Mouse (Mus musculus) yolk sac, embryonic 10.5 days (tissue): ENCODE data around the gene Ppfibp1.

Experiments
- DNase-seq: peaks from one replicate; pipeline ENCODE4 v3.0.0-alpha.2; 2017; ENCODE audit warnings: low spot score

Gene Ppfibp1

DNA sequence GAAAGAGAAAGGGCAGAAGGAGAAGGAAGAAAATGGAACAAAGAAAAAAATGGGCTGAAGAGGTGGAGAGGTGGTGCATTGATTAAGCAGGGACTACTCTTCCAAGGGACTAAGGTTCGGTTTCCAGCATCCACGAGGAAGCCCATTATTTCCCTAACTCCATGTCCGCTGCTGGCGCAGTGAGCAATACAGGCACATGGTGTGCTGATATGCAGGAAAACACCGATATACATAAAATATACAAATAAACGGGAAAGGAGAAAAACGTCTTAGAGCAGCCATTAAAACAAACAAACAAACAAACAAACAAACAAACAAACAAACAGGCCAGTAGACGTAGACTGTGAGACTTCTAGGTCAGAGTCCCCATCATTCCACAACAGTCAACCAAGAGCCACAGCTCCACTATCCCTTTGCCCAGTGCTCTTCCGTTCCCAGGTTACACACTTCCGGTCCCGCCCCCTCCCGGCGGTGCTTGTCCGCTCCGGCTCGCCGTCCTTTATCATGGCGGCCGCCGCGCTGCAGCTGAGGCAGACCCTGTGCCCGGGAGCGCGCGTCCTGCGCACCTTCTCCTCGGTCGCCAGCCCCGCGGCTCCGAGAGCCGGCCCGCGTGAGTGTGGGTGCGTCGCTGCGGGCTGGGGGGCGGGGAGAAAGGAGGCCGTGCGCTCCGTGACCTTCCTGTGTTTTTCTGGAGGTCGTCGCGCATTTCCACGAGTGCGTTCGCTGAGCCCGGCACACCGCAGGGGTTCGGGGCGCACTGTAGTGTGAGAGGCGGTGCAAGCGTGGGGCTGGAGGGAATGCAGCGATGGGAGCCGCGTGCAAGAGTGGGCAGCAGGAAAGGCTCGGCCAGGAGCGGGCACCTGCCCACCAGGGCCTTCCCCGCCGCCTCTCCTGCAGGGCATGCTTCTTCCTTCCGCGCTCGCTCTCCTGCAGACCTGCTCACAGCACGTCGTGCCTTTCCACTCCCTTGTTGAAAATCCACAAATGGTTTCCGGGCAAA is 154.3 kb downstream of the Ppfibp1 start, which contains the start of gene Mrps35:
Mrps35 (plus strand) TSS at position 474 of the 1,000 bp plus-strand sequence.
- peak; percentile 87 for DNase-seq

DNA sequence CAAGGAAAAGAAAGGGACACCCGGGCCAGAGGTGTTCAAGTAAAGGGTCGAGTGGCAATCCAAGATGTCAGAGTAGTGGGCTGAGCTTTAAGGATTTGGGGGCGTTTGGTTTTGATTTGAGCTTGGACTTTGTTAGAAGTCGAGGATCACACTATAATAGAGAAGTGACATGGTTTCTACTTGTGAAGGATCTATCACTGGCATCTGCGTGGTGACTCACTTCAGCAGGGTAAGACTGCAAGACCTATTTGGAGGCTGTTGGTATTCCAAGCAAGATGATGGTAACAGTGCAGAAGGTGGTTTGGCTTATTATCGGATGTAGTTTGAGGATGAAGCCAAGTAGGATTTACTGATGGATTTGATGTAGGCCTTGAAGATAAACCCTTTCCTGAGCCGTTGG is 155.3 kb downstream of the Ppfibp1 start:
- no peak for DNase-seq

DNA sequence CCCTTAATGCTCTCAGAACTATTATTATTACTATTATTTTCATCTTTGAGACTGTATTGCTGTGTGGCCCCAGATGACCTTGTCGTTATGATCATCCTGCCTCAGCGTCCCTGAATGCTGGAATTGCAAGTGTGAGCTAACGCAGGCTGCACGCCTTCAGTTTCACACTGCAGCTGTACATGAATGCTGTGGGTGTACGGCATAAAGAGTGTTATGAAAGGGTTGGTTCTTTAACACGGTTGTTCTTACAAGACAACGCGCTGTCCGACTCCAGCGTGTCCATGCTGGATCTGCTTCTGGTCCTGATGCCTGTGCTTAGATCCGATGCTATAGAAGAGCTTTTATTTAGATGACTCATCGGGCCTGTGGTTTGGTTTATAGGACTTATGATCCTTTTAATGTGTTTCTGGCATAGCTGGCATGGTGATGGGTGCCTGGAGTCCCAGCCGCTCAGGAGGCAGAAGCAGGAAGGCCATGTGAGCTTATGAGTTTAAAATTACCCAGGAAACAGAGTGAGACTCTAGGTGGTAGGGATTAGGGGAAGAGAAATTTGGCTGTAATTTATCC is 161.0 kb downstream of the Ppfibp1 start:
- DNase-seq, result no peak

DNA sequence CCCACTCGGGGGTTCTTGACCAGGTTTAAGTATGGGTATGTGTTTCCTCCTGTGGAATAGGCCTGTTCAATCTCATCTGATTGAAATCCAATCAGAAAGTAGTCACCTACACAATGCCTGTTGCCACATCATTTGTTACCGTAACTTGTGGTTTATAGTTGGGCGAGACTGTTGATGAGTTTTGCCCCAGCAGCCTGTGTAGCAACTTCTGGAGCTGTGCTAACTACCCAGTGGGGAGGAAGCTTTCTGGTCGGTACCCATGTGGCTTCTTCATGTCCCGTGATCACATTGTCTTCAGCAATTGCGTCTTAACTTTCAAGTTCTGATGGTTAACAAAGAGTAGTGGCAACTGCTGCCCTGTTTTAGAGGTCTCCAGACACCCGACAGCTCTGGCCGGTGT is 163.4 kb downstream of the Ppfibp1 start:
- no peak for DNase-seq

DNA sequence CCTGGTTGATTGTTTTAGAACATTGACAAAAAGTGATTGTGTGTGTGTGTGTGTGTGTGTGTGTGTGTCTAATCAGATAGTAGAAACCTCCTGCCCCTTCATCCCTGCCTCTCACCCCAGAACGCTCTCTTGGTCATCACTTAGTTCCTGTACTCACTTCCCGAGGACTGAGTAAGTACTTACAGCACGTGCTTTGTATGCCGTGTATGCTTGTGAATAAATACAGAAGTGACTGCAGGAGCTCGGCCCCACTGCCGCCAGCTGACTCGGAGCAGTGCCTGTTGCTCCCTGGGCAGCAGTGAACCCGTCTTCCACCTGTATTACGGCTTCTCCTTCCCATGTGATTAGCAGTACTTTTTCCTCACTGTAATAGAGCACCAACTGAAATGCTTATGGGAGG is 164.2 kb downstream of the Ppfibp1 start:
- no peak for DNase-seq

DNA sequence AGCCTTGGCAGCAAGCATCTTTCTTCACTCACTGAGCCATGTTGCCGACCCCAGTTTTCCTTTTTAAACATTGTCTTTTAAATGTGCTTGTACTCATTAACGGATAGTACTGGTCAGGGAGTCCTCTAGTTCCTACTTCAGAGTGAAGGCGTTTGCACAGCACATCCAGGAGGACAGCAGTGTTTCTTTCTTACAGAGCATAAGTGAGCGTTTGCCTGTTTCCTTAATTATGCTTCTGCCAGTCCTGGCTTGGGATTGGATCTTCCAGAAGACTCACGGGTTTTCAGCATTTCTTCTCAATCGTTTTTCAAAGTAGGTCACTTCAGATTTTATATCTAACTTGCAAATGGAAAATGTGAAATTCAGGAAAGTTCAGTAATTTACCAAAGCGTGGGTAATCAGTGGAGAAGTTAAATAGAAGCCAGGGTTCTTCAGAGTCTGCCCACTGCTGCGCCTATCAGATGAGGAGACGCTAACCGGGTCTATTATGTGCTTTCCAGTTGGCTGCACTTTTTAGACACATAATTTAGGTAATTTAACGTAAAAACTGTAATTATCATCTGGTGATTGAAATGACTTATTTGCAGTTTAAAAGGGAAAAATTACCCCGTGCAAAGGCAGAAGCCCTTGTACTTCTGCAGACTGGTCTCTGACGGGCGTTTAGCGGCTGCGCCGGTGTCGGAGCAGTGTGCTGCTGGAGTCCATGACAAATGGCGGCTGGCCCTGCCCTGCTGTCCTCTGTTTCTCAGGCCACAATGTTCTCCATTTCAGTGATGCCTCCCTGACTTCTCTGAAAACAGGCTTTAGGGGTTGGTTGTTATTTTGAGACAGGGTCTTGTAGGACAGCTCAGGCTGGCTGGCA is 165.7 kb downstream of the Ppfibp1 start:
- DNase-seq, result no peak

DNA sequence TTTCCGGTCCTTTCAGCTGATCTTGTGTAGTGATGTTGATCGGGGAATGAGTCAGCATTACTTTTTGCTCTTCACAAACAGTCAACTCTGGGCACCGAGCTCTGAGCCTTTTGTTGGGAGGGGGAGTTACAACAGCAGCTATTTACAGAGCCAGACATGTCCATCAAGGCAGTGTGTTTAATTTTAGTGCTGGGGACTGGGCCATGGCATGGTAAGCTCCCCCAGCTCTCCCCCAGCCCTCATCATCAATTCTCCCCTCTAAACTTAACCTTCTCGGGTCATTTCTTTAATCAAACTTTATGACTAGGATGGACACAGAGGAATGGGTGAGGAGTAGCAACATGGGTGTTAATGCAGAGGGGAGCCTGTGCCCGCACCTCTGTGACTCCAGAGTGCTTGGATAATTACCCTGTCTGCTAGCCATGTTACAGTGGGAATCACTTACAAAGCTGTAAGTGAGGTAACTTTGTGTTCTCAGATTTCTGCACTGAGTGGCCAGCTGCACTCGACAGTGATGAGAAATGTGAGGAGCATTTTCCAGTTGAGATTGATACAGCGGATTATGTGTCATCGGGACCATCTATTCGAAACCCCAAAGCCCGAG is 167.2 kb downstream of the Ppfibp1 start:
- no peak for DNase-seq

DNA sequence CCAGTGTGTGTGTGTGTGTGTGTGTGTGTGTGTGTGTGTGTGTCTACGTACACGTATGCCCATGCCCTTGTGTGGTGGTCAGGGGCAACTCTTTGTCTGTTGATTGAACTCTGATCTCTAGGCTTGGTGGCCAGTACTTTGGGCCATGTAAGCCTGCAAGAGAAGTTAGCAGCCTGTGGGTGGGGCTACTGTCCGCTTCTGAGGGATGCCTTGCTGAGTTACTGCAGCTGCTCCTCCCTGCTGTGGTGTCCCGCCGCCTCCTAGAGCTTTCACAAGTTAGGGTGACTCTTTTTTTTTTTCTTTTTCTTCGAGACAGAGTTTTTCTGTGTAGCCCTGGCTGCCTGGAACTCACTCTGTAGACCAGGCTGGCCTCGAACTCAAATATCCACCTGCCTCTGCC is 171.0 kb downstream of the Ppfibp1 start:
- DNase-seq, result no peak

DNA sequence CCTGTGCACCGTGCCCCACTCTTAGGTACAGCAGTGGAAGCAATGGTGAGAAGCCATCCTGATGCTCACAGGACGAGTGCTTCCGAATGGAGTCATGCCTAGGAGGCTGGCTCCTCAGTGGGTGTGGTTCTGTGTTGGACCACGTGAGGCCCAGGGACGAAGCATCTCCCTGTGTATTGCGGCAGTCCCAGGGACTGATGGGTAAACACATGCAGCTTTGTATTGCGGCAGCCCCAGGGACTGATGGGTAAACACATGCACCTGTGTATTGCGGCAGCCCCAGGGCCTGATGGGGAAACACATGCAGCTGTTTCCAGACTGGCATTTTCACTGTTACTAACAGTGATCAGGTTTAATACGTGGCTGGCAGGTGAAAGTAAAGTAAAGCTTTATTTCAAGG is 173.3 kb downstream of the Ppfibp1 start:
- DNase-seq, result no peak

DNA sequence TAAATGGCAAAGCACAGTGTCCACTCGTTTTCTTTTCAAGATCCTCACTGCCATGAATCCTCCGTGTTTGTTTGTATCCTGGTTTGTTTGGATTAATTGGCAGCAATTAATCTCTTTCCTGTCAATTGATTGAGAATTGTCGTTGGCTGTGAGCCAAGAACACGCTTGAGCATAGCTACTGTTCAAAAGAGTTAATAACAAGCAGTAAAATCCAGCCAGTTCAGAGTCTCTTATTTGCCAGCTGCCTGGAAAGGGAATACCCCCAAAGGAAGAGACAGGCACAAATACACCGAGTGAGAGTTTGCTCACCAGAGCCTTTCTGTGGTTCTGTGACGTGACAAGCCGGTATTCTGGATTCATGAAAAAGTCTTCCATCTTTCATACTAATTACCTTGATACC is 173.7 kb downstream of the Ppfibp1 start:
- no peak for DNase-seq

DNA sequence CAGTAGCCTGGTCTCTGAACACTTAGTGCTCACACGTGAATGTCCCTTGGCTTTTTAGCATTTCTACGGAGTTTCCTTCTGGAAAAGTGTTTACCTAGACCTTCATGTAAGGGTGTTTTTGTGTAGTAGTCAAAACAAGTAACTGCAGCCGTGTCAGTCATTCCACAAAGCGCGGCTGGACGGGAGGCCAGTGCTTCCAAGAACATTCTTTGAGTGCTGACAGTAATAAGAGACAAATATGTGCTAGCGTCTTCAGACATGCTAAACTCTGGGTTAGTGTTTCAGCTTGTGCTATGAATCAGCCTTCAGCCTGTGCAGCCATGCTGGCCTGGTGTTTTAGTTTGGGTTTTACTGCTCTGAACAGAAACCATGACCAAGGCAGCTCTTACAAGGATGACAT is 174.4 kb downstream of the Ppfibp1 start:
- no peak for DNase-seq

DNA sequence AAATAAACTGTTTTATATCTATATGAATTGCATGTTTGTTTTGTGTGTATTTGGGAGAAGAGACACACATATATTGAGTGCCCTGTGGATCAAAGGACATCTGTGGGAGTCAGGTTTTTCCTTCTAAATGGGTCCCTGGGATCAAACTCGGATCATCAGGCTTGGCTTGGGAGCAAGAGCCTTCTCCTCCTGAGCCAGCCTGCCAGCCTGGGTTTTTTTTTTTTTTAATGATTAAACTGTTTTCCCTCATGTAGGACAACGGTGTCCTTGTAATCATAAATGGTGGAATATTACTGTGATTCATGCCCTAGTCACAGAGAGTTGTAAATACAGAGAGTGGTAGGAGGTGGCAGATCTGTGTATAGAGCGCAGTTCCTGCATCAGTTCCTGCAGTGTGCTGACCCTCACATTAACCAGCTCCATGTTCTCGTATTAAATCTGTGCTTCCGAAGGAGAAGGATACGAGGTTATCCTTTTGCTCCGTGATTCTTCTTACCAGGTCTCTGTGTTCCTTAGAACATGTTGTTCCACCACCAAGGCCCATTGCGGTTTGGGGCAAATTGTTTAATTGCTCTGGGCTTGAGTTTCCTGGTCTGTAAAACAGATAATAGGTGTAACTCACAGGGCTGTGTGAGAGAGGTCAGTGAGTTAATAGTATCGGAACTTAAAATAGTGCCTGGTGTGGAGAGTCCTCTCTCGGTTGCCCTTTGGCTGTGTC is 176.1 kb downstream of the Ppfibp1 start:
- no peak for DNase-seq

DNA sequence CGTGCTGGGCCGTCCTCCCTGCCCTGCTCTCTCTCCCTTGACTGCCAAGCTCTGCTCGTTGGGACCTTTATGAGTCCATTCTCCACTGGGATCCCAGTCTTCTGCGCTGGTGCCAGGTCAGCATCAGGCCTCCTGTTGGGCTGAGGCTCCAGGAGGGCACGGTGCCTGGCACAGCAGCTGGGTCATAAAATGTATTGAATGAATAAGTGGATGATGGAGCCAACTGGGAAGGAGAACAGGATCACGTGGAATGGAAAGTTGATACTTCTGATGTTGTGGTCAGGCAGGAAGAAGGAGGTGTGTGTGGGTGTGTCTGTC is 176.6 kb downstream of the Ppfibp1 start:
- no peak for DNase-seq

DNA sequence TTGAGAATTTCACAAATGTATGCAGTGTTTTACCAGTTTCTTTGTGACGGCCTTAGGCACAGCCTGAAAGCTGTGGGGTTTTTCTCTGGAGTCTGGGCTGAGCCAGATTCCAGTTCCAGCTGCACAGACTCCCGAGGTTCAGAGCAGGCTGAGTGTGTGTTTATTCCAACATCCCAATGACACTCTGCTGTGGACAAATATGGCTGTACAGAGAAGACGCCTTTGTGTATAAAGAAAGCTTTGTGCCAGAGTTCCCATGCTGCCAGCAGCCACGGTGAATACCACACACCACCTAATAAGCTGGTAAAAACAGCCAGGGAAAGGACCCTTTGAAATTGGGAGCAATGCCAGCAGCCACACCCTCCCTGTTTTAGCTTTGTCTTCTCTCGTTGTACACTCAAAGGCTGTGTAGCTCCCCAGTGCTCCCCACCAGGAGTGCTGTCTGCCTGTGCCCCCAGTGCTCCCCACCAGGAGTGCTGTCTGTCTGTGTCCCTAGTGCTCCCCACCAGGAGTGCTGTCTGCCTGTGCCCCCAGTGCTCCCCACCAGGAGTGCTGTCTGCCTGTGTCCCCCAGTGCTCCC is 187.6 kb downstream of the Ppfibp1 start:
- no peak for DNase-seq

DNA sequence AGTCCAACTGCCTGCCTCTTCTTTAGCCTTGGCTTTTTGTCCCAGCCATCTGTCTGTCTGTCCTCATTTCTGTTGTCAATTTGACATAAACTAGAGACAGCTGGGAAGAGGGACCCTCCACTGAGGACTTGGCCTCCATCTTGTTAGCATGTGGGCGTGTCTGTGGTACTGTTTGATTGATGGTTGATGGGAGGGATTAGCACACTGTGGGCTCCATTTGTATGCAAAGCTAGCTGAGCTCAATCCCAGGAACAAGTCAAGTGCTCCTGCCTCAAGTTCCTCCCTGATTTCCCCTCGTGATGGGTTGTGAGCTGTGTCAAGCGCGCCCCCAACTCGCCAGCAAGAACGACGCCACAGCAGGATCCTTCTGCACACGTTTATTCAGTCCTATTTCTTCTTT is 188.6 kb downstream of the Ppfibp1 start:
- no peak for DNase-seq

DNA sequence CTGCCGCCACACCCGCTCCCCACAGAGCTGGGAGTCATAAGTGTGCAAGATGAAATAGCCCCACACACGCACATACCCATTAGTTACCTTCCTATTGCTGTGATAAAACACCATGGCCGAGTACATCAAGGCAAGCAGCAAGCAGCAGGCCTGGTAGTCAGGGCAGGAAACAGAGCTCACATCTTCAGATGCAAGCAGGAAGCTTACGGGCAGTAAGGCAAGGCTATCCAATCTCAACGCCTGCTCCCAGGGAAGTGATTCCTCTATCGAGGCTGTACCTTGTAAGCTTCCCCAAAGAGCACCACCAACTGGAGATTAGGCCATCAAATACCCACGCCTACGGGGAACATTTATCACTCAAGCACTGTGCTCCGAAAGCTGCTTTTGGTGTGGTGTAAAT is 191.6 kb downstream of the Ppfibp1 start:
- no peak for DNase-seq
